In the genomic region with DNA sequence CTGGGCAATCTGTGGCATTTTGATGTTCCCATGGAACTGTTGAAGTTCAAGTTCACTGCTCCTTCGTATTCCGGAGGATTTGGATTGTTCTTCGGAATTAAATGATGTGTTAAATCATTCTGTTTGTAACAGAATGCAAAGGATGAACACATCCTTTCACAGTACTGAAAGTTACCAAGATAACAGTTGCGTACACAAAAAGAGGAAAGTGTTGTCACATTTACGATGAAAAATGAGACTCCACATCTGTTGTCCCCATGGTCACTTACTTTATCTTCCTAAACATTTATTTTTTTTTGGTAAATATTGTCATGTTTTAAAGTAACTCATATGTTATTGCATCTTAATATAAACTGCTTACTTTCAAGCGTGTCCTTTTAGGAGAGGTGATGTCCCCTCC, we compare ENCODE assay signal across 18 mouse cellular contexts. TPM values are rescaled to one million over a fixed set of nuclear protein-coding genes. Genes with fewer than 3 reads are reported as not detected.
"Had no signal": no experiment of that assay in that cellular context is flagged by ENCODE, and none has a peak within 500 bp of the region (broad histone marks: within the 10 kb centered on the region; RNA-seq: fewer than 3 reads in every experiment).

No protein-coding gene starts in this region.

- H3K27me3 ChIP-seq: liver, embryonic 13.5 days; liver, embryonic 15.5 days; megakaryocyte, embryonic 14.5 days; midbrain, embryonic 13.5 days; midbrain, embryonic 15.5 days; neural tube, embryonic 12.5 days; stomach, embryonic 15.5 days had no signal

- H3K4me1 ChIP-seq: liver, embryonic 13.5 days; liver, embryonic 15.5 days; megakaryocyte, embryonic 14.5 days; midbrain, embryonic 13.5 days; midbrain, embryonic 15.5 days; neural tube, embryonic 12.5 days; stomach, embryonic 15.5 days had no signal

- H3K36me3 ChIP-seq: liver, embryonic 13.5 days; liver, embryonic 15.5 days; midbrain, embryonic 13.5 days; midbrain, embryonic 15.5 days; neural tube, embryonic 12.5 days; stomach, embryonic 15.5 days had no signal

- H3K4me3 ChIP-seq: liver, embryonic 13.5 days; liver, embryonic 15.5 days; megakaryocyte, embryonic 14.5 days; midbrain, embryonic 13.5 days; midbrain, embryonic 15.5 days; neural tube, embryonic 12.5 days; stomach, embryonic 15.5 days had no signal

- H3K9me3 ChIP-seq: liver, embryonic 13.5 days; liver, embryonic 15.5 days; megakaryocyte, embryonic 14.5 days; midbrain, embryonic 13.5 days; midbrain, embryonic 15.5 days; neural tube, embryonic 12.5 days; stomach, embryonic 15.5 days had no signal

- DNase-seq: liver, embryonic 13.5 days; liver, postnatal 0 days; lung, postnatal 36 days; right cerebral cortex, postnatal 14 days; thymus, adult 2 months; thymus, postnatal 25 days; thymus, postnatal 4 days had no signal

- ATAC-seq: liver, postnatal 0 days; midbrain, embryonic 13.5 days; midbrain, embryonic 15.5 days had no signal

- H3K27ac ChIP-seq: liver, embryonic 13.5 days; liver, embryonic 15.5 days; macrophage; midbrain, embryonic 13.5 days; midbrain, embryonic 15.5 days; neural tube, embryonic 12.5 days; stomach, embryonic 15.5 days; stomach, postnatal 0 days had no signal

- H3K9ac ChIP-seq: liver, embryonic 13.5 days; liver, embryonic 15.5 days; liver, postnatal 0 days; midbrain, embryonic 13.5 days; midbrain, embryonic 15.5 days; neural tube, embryonic 12.5 days; stomach, embryonic 15.5 days had no signal

- H3K4me2 ChIP-seq: liver, embryonic 11.5 days; liver, embryonic 13.5 days; liver, embryonic 15.5 days; midbrain, embryonic 11.5 days; midbrain, embryonic 13.5 days; midbrain, embryonic 15.5 days; neural tube, embryonic 12.5 days; stomach, embryonic 15.5 days had no signal

RNA-seq across cellular contexts. Expression of a gene that starts 56.6 kb away (rescaled TPM):
- polyA plus RNA-seq: liver, embryonic 11.5 days; liver, embryonic 13.5 days; liver, embryonic 15.5 days; liver, postnatal 0 days; macrophage; thymus, adult 2 months; urinary bladder, adult 2 months had no signal
